Mouse (Mus musculus) MEL (cell line): ENCODE data around the gene Hist1h3e. TPM values are rescaled to one million over a fixed set of nuclear protein-coding genes. Genes with fewer than 3 reads are reported as not detected.

Experiments used
- DNase-seq: peaks from one replicate; pipeline ENCODE4 v3.0.0; 2011; ENCODE audit warnings: low read depth, low spot score
- H3K27ac ChIP-seq: 2 replicates; pipeline ENCODE4 v1.5.1; 2012; ENCODE audit warnings: low read depth, mild to moderate bottlenecking, control low read depth, low read length, moderate library complexity; ENCODE audit not compliant: control insufficient read depth
- H3K27me3 ChIP-seq, 2 experiments: fragments of 150-350 bp in 1 of 2; sonication (generic) in 1 of 2; 2 replicates each; pipeline ENCODE4 v1.6.1; 2012; ENCODE audit warnings: low read length in 2 of 2, mild to moderate bottlenecking in 2 of 2, improper control_type of control experiment in 1 of 2, moderate library complexity in 1 of 2; ENCODE audit not compliant: insufficient read depth in 2 of 2, control insufficient read depth in 1 of 2
- H3K36me3 ChIP-seq, 2 experiments: 2 replicates each; pipeline ENCODE4 v1.6.1; 2012 to 2014; ENCODE audit warnings: low read length in 2 of 2, improper control_type of control experiment in 1 of 2, inconsistent platforms in 1 of 2, mild to moderate bottlenecking in 1 of 2; ENCODE audit not compliant: insufficient read depth in 2 of 2, control insufficient read depth in 1 of 2
- H3K4me1 ChIP-seq, 2 experiments: fragments of 150-350 bp in 1 of 2; sonication (generic) in 1 of 2; 2 replicates each; pipeline ENCODE4 v1.6.1; 2012; ENCODE audit warnings: low read length in 2 of 2, improper control_type of control experiment in 1 of 2, mild to moderate bottlenecking in 1 of 2; ENCODE audit not compliant: insufficient read depth in 2 of 2, control insufficient read depth in 1 of 2
- H3K4me3 ChIP-seq, 2 experiments: fragments of 150-350 bp in 1 of 2; sonication (generic) in 1 of 2; 2 replicates each; pipeline ENCODE4 v1.5.1; 2012; ENCODE audit warnings: low read depth in 2 of 2, low read length in 2 of 2, mild to moderate bottlenecking in 2 of 2, moderate library complexity in 2 of 2, control low read depth in 1 of 2, improper control_type of control experiment in 1 of 2; ENCODE audit not compliant: control insufficient read depth in 1 of 2, insufficient read depth in 1 of 2
- H3K79me2 ChIP-seq: 2 replicates; pipeline ENCODE4 v1.6.1; 2012; ENCODE audit warnings: mild to moderate bottlenecking, low read length, moderate library complexity; ENCODE audit not compliant: control insufficient read depth, poor library complexity, insufficient read depth
- H3K9ac ChIP-seq: 2 replicates; pipeline ENCODE4 v1.6.1; 2012; ENCODE audit warnings: low read depth, mild to moderate bottlenecking, control low read depth, low read length, moderate library complexity; ENCODE audit not compliant: control insufficient read depth, poor library complexity, severe bottlenecking
- H3K9me3 ChIP-seq: fragments of 150-350 bp; sonication (generic); replicated peaks from 2 replicates; pipeline ENCODE4 v1.6.1; 2012; ENCODE audit warnings: mild to moderate bottlenecking, low read length, improper control_type of control experiment, moderate library complexity; ENCODE audit not compliant: insufficient read depth
- CHD1 ChIP-seq: IDR thresholded peaks from 2 replicates; pipeline ENCODE4 v1.6.1; 2012; ENCODE audit warnings: low read depth, mild to moderate bottlenecking, inconsistent platforms, low read length, improper control_type of control experiment
- CHD2 ChIP-seq: IDR thresholded peaks from 2 replicates; pipeline ENCODE4 v1.6.1; 2011; ENCODE audit warnings: low read length, improper control_type of control experiment
- EP300 ChIP-seq, 2 experiments: IDR thresholded peaks; 2 replicates each; pipeline ENCODE4 v1.6.1; 2011; ENCODE audit warnings: improper control_type of control experiment in 2 of 2, low read length in 2 of 2, low read depth in 1 of 2, mild to moderate bottlenecking in 1 of 2
- GATA1 ChIP-seq: IDR thresholded peaks from 2 replicates; pipeline ENCODE4 v1.6.1; 2011; ENCODE audit warnings: low read depth, low read length, improper control_type of control experiment
- HCFC1 ChIP-seq: IDR thresholded peaks from 2 replicates; pipeline ENCODE4 v1.6.1; 2012; ENCODE audit warnings: low read depth, mild to moderate bottlenecking, inconsistent platforms, low read length, improper control_type of control experiment, moderate library complexity
- JUND ChIP-seq: IDR thresholded peaks from 2 replicates; pipeline ENCODE4 v1.6.1; 2011; ENCODE audit warnings: low read depth, mild to moderate bottlenecking, improper control_type of control experiment, low read length
- MAFK ChIP-seq: IDR thresholded peaks from 2 replicates; pipeline ENCODE4 v1.6.1; 2011; ENCODE audit warnings: low read depth, mild to moderate bottlenecking, low read length, improper control_type of control experiment, borderline replicate concordance
- MYC ChIP-seq: IDR thresholded peaks from 2 replicates; pipeline ENCODE4 v1.6.1; 2011; ENCODE audit warnings: low read depth, mild to moderate bottlenecking, low read length, improper control_type of control experiment, moderate library complexity
- NELFE ChIP-seq: IDR thresholded peaks from 2 replicates; pipeline ENCODE4 v1.6.1; 2011; ENCODE audit warnings: low read depth, low read length, improper control_type of control experiment
- NRF1 ChIP-seq: IDR thresholded peaks from 2 replicates; pipeline ENCODE4 v1.6.1; 2014; ENCODE audit warnings: low read depth, mild to moderate bottlenecking, inconsistent platforms, low read length, improper control_type of control experiment, moderate library complexity; ENCODE audit not compliant: poor library complexity, insufficient read depth, severe bottlenecking
- RAD21 ChIP-seq: IDR thresholded peaks from 2 replicates; pipeline ENCODE4 v1.6.1; 2011; ENCODE audit warnings: mild to moderate bottlenecking, low read depth, low read length, improper control_type of control experiment
- RCOR1 ChIP-seq: IDR thresholded peaks from 2 replicates; pipeline ENCODE4 v1.6.1; 2012; ENCODE audit warnings: low read depth, mild to moderate bottlenecking, inconsistent platforms, low read length, improper control_type of control experiment
- TAL1 ChIP-seq: IDR thresholded peaks from 2 replicates; pipeline ENCODE4 v1.6.1; 2012; ENCODE audit warnings: mild to moderate bottlenecking, inconsistent platforms, low read length, moderate library complexity, mixed read lengths
- UBTF ChIP-seq: IDR thresholded peaks from 2 replicates; pipeline ENCODE4 v1.6.1; 2012; ENCODE audit warnings: low read depth, mild to moderate bottlenecking, inconsistent platforms, low read length, improper control_type of control experiment, moderate library complexity, borderline replicate concordance; ENCODE audit not compliant: insufficient read depth
- ZC3H11A ChIP-seq: IDR thresholded peaks from 2 replicates; pipeline ENCODE4 v1.6.1; 2012; ENCODE audit warnings: low read depth, mild to moderate bottlenecking, inconsistent platforms, low read length, improper control_type of control experiment
- polyA plus RNA-seq, 2 experiments: library from polyadenylated mRNA; stranded (reverse) in 1 of 2; unstranded in 1 of 2; fragments of >175 nt in 1 of 2; fragments of >200 nt in 1 of 2; gene quantifications; 2 replicates each; pipeline versions ENCODE4 v1.2.1 to v1.2.4; 2012; ENCODE audit warnings: low replicate concordance in 2 of 2, low read depth in 1 of 2; ENCODE audit not compliant: insufficient read length in 2 of 2, insufficient read depth in 1 of 2, missing spikeins in 1 of 2
- total RNA-seq: library from RNA; depleted of rRNA; stranded (reverse); fragments of 300-350 nt; gene quantifications from 2 replicates; pipeline ENCODE4 v1.2.3, GENCODE M21; 2012

The Hist1h3e gene
- total and polyA plus RNA-seq, 3 experiments = 4.5 to 1,049 TPM; not detected in 1

- H3K27ac ChIP-seq = peak within 1 kb of the TSS; percentile 100
- H3K9me3 ChIP-seq = no peaks in the 10 kb centered on the region
- peaks cover 3% of the 10 kb centered on the region; the same call in 1 of the 2 replicates for H3K79me2 ChIP-seq
- peak within 1 kb of the TSS in 1 of 2 experiments; percentile 35; a peak in 2 of 4 replicates for H3K4me3 ChIP-seq
- H3K9ac ChIP-seq = peak within 1 kb of the TSS; percentile 93
- no peaks in the 10 kb centered on the region for H3K27me3 ChIP-seq
- peaks cover 0 to 46% of the 10 kb centered on the region in 2 experiments; a peak in 2 of 4 replicates for H3K36me3 ChIP-seq
- H3K4me1 ChIP-seq = peaks cover 0 to 11% of the 10 kb centered on the region in 2 experiments; a peak in 1 of 4 replicates
- no peak for DNase-seq
- no peak for TF ChIP-seq RAD21
- no peak for TF ChIP-seq CHD1
- no peak for TF ChIP-seq NRF1
- no peak for TF ChIP-seq RCOR1
- TF ChIP-seq, all 39 proteins: peak for 0
These were observed 9.2 kb downstream of the Hist1h3e start, which contains the start of gene Hist1h1d for GRCm38 (mm10) chr13:23552962-23553361. Gene Hist1h1d, plus strand, starts transcription at chr13:23553262.

DNA sequence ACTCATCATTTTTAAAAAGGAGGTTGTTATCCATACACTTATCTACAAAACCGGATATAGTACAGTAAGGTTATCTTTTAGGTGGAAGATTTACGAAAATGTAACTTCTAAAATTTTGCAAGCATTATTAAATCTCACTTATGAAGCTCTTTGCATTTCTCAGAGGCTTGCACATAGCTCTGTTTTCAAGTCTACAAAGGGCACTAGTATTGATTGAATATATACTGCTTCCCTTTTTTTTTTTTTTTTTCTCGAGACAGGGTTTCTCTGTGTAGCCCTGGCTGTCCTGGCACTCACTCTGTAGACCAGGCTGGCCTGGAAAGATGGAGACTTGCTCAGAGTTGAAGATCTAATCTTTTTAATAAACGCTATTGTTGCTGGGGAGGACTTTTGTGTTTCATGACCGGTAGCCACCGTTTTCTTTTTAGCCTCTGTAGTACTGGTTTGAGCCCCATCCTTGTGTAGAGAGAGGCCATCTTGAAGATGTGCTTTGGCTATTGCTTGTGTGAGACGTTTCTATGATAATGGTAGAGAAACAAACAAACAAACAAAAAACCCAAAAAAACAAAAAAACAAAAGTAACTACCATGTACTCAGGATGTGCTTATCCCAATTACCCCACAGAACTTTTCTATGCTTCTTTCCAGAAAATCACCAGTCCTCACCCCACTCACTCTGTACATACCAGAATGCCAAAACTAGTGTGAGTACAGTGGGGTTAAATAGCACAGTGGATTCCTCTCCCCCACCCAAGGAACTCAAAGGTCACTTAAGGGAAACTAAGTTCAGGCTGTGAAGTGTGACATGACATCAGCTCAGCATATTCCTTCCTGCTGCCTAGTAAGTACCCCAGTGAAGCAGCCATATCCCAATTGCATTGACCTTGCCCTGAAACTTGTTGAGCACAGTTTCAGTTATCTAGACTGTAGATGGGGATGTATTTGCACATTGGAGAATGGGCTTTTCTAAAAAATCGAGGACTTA lies 9.9 kb downstream of the Hist1h3e start:
- peak overlapping the region; percentile 100 for H3K27ac ChIP-seq
- H3K4me3 ChIP-seq = peak overlapping the region in 1 of 2 experiments; percentile 35; a peak in 2 of 4 replicates
- no peak for TF ChIP-seq CHD2
- no peak for TF ChIP-seq GATA1
- TF ChIP-seq MAFK = no peak
- TF ChIP-seq JUND = no peak
- no peak for TF ChIP-seq HCFC1
- TF ChIP-seq CHD1 = no peak
- TF ChIP-seq UBTF = no peak
- no peak for TF ChIP-seq MYC
- TF ChIP-seq TAL1 = no peak
- TF ChIP-seq RAD21 = no peak
- TF ChIP-seq EP300 (IDR thresholded peaks at IDR 0.05; ENCODE audit: low read depth in 1 of 2, low read length in 2 of 2) = no peak
- no peak for TF ChIP-seq NELFE
- TF ChIP-seq ZC3H11A = no peak
- no peaks in the 10 kb centered on the region for H3K9me3 ChIP-seq
- H3K36me3 ChIP-seq = peaks cover 0 to 43% of the 10 kb centered on the region in 2 experiments; a peak in 2 of 4 replicates
- DNase-seq = peak; percentile 73
- no peaks in the 10 kb centered on the region for H3K27me3 ChIP-seq
- H3K9ac ChIP-seq = peak overlapping the region; percentile 85
- peaks cover 0 to 11% of the 10 kb centered on the region in 2 experiments; a peak in 1 of 4 replicates for H3K4me1 ChIP-seq
- H3K79me2 ChIP-seq = peaks cover 3% of the 10 kb centered on the region; the same call in 1 of the 2 replicates
